Mouse (Mus musculus) left cerebral cortex, adult 8-10 months (tissue): ENCODE results near the gene Arid1b. TPM values are rescaled to one million over a fixed set of nuclear protein-coding genes. Genes with fewer than 3 reads are reported as not detected.

Experiments
- DNase-seq, 2 experiments: peaks; one replicate each; pipeline ENCODE4 v3.0.0; 2022; ENCODE audit warnings: low spot score in 2 of 2
- total RNA-seq, 4 experiments: library from RNA; stranded (reverse); gene quantifications; 2 replicates each; pipeline ENCODE4 v1.2.4; 2022

The Arid1b gene
- total RNA-seq, 4 experiments from 2014 or later = 70.1 to 83.9 (median 72.5) TPM

DNA sequence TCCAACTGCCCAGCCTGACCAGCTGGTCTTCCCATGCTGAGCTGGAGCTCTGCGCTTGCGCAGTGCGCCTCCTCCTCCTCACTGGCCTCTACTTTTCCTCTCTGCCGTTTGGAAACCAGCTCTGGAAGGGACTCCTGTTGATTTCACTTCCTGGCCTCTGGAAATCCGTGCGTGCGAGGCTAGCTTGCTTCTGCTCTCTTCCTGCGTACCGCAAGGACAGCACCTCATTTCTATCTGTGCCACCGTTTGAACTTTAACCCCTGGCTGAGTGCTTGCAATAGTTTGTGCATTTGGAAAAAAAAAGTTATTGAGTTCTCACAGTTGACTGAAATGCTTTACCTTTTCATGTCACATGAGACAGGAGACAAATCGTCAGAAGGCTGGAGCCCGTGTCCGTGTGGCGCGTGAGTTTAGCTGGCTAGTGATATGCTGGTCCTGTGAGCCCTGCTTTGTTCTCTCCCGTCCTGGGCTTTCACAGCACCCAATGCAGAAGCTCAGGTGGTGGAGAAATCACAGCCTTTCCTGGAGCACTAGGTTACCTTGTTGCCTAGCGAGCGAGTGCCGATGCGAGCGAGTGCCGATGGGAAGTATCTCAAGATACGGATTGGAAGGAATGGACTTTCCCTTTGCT, 20.3 kb downstream of the Arid1b start:
- DNase-seq = no peak

DNA sequence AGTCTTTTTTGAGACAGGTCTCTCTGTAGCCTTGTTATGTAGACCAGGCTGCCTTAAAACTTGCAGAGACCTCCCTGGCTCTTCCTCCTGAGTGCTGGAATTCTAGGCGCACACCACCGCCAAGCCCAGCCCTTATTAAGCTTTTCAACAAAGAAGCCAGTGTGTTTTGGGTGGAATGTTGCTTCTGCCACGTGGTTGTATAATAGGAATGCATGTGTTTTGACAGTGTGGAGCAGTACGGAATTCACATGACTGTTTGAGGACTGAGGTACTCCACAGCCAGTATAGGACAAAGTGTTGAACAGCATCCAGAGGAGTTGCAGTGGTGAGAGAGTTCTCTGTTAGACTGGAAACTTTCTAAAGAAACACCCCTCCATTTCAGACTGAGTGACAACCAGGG, 22.3 kb downstream of the Arid1b start:
- no peak for DNase-seq

DNA sequence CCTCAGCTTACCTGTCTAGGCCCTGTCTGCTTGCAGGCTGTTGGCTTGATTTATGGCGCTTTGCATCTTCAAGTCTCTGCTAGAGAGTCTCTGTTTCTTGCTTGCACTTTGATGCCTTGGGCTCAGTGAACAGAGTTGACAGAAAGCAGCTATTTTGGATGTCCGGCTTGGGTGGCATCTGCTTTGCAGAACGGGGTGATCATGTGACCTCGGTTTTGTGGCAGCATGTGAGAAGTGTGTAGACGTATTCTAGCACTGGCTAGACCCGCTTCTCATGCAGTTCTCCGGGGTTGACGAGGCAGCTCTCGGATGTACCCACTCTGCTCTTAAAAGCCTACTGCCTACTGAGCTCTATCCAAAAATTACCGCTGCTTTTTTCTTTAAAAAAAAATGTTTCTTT, 22.9 kb downstream of the Arid1b start:
- DNase-seq = no peak

DNA sequence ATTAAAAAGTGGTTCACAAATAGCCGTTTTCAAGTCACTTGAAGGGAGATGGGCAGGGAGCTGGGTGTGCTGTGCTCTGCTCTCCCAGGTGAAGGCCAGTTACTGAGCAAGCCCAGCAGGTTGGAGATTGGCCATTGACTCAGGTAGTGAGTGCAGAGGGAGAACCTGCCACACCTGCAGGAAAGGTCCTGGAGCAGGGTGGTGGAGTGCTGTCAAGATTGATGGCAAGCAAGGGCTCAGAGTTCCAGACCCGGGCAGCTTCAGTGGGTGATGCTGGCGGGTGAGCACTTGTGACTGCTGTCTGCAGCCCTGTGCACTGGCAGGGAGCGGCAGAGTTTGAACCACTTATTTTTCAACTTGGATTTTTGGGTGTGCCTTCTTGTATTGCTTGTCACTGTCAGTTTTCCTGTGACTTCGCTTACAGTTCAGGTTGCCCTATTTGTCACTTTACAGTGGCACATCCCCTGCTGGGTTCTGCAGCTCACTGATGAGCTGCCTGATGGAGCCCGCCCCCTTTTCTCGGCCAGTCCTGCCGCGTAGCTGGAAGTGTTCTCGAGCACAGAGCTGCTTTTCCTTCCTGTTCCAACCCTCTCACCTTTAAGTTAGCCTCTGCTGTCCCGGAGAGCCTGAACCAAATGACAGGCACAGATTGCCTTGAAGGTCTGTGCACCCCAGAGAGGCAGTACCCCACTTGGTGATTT, 27.3 kb downstream of the Arid1b start:
- DNase-seq = no peak

DNA sequence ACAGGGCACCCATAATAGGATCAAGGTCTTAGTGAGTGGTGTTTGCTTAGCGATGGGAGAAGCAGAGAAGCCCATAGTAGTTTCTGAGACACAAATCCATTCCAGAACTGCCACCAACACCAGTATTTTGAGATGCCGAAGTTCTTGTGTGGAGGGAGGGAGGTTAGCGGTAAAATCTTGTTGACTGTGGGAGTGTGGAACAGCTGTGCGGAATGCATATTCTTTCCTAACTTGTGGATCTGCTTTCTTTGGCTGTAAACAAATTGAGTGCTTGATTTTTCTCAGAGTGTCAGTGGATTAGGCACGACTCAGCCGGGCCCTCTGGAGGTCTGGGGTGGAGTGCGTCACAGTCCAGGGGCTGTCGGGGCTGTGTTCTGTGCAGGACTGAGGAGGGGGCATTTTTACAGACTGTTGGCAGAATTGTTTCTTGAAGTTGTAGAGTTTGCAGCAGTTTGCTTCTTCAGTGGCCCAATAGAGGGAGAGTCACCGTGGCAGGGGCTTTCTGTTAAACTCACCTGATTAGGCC, 27.9 kb downstream of the Arid1b start:
- DNase-seq = no peak

DNA sequence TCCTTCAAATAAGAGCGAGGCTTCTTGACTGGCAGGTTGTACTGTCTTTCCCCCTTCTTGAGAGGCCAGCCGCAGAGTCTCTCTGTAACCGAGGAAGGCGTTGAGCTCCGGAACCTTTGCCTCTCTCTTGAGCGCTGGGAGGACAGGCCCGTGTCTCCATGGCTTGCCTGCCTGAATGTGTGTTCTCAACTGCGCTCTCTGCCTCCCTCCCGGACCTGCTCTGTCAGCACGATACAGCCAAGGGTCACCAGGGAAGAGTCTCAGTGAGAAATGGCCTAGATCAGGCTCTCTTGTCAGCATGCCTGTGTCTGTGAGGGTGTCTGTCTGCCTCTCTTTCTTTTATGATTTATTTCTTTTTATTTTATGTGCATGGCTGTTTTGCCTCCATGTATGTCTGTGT, 29.6 kb downstream of the Arid1b start:
- no peak for DNase-seq

DNA sequence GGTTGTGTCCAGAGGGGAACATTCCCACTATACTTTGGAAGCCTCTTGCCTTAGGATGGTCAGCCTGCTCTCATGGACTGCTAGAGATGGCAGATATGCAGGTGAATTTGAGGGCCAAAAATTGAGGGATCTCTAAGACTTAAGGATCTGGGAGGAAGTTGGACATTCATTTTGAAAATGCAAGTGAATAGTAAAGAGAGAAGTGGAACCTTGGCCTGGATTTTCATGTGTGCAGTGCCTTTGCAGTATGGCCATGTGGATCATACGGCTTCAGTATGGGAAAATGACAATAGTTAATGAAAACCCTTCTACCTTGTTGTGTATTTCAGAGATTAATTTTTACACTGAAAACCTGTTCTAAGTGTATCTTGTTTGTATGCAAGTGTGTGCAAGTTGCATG, 31.3 kb downstream of the Arid1b start:
- no peak for DNase-seq

DNA sequence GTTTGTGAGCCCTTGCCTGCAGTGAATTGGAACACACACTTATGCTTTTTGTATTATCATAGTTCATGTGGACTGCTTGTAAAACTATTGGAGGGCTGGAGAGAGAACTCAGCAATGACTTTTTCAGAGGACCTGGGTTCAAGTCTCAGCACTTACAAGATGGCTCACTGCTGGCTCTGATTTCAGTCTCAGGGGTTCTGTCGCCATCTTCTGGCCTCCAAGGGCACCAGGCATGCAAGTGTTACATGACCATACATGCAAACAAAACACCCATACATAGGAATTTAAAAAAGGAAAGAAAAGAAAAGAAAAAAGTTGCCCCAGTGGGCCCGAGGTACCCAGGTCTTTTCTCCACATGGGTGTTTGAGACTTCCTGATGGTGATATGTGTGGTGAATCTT, 32.4 kb downstream of the Arid1b start:
- no peak for DNase-seq

DNA sequence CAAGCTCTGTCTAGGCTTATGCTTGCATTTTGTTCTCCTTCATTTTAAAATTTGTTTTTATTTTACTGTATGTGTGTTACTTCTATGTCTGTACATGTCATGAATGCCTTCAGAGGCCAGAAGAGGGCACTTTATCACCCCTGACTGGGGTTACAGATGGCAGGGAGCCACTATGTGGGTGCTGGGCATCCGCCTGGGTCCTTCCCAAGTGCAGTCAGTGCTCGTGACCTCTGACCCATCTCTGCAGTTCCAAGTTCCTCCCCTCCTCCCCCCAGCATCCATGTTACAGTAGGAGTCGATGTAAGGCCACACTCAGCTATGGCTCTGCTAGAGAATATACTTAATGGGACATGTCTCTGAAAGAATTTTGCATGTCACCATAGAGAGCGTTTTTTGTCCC, 35.0 kb downstream of the Arid1b start:
- no peak for DNase-seq

DNA sequence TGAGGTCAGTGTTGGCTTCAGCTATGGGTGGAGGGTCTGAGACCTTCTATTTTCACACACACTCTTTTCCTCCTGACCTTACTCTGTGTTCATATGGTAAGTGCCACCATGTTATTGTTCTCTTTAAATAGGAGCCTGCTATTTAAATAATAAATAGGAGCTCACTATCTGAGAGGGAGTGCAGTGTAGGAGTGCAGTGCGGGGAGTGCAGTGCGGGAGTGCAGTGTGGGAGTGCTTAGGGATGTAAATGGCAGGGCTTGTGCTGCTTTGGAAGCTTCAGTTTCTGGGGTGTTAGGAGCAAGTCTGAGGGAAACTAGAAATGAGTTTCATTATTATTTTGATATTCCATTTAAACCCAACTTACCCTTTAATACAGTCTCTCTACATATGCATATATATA, 36.2 kb downstream of the Arid1b start:
- DNase-seq = no peak

DNA sequence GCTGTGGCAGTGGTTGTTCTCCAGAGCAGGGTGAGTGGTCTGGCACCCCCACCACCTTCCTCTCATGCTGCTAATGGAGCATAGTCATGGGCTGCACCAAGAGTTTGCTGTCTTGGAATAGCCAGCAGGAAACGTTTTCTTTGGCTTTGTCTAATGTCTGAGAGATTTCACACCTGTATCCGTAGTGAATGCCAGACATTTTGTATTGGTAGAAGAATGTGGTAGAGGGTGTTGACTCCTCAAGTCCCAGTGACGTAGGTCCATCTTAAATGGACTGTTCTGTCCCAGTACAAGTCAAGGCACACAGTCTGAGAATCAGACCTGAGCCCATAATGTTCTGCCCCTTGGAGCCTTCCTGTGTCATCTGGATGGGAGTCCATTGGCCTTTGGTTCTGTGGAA, 39.2 kb downstream of the Arid1b start:
- no peak for DNase-seq

DNA sequence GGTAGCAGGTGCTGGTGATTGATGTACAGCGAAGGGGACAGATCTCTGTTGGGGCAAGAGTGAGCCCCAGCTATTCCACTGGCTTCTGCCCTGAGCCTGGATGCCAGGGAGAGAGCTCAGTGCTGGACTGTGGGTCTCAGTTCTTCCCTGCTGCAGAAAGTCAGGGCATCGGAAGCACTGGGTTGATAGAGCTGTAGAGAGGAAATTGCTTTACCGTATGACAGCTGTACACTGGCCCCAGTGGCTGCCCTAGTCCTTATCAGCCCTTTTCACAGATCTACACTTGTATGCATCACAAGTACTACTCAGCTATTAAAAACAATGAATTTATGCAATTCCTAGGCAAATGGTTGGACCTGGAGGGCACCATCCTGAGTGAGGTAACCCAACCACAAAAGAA, 40.1 kb downstream of the Arid1b start:
- DNase-seq = no peak

DNA sequence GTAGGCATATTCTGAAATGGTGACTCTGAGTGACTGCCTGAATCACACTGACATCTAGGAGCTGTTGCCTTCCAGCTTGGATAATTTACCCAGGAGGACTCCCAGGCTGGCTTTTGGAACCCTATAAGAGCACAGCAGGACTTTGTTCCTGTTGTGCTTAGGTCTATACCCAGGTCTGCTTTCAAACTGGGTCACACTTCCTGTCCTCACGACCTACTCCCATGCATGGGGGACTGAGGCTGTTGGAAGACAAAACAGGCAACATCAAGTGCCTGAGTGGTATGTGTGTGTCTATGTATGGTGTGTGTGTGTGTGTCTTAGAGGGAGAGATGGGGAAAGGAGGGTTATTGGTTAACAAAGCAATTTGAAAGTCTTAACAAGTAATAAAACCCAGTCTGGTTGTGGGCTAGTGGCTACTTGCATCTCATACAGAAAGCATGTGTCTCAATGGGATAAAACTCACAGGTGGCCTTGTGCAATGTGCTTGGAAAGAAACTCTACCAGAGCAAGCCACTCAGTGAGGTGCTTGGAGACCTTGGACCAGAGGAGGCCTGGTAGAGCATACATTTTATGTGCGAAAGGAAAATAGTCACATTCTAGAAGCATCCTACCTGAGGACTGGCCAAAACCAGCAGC, 42.2 kb downstream of the Arid1b start:
- DNase-seq = no peak

DNA sequence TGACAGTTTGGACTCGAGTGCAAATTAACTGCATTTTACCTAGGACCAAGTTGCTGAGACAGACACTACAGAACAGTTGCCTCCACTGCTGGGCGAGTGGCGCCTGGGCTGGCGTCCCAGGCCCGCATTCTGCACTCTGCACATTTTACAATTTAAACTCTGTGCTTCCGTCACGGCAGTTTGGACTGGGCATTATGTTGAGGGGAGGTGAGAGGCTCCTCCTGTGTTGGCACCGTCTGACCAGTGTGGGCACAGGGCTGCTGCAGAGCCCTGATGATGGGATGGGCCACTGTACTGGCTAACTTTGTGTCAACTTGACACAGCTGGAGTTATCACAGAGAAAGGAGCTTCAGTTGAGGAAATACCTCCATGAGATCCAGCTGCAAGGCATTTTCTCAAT, 43.1 kb downstream of the Arid1b start:
- DNase-seq = no peak

DNA sequence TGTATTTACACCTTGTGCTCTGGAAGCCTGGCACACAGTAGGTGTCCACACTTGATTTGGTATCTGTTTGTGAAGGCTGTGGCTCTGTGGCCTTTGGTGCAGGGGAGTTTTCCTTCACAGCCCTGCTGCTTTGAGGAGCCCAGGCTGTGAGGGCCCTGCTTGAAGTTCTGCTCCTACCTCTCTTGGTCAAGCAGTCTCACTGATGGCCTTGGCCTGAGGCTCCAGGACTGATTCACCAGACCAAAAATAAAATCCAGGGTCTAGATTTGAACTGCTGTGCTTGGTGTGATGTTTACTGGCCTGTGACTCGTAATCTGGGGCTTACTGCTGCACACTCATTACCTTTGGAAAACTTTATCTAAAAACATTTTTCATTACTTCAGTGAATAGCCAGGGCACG, 45.7 kb downstream of the Arid1b start:
- no peak for DNase-seq

DNA sequence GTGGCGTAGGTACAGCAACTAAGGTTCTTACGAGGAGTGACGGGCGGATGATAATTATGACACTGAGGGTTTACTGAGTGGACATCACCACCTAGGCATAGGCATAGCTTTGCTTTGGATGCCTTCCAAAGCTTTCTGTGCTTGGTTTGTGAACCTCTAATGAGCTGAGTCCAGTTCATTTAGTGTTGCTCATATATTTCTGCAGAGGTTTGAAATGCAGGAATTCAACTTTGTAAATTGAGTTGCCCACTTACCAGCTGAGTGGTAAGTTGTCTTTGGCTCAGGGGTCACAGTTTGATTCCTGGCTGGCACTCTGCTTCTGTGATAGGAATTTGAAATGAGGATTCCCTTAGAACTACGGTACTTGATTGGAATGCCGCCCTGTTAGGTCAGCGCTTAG, 49.7 kb downstream of the Arid1b start:
- DNase-seq = no peak

DNA sequence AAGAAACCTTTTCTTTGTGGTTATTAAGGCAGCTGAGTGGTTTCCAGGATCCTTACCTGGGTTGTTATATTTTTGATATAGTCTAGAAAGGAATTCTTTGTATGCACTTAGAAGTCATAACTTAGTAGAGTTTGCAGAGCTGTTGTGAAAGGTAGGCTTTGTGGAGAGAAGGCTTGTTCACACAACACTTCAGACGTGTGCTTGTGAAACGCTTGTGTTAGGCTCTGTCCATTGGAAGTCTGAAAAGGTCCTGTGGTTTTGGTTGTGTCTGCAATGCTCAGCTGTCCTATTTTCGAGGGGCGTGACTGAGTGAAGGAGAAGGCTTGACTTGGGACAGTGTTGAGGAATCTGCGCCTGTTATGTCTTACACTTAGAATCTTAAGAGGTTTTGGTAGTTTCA, 51.5 kb downstream of the Arid1b start:
- DNase-seq = no peak

DNA sequence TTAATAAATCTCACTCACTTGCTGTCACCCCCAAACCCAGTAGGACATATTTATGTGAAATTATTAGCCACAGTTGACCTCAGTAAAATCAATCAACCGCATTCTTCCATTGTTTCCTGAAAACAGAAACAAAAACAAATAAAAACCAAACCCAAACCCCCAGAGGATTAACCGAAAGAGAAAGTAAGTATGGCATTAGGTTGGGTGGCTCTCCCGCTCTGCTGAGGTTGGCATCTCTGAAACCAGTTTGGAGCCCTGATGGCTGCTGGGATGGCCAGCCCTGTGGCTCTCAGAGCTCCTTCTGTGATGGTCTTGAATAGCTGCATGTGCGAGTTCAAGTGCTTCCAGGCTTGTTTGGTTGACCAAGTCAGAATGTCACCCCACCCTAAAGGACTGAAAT, 53.2 kb downstream of the Arid1b start:
- no peak for DNase-seq

DNA sequence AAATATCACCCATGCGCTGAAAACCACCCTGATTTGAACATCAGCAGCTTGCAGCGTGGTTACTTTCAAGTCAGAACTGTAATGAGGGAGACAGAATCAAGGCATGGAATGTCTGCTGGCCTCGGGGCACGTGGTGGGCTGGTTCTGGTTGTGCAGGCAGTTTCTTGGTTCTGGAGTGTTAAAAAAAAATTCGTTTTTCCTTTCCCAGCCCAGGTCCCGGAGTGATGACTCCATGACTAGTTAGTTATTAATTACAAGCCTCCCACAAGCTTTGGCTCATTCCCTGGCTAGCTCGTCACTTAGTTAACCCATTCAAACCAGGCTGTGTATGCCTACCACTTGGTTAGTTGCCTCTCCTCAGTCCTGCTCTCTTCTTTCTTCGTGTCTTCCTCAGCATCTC, 56.1 kb downstream of the Arid1b start:
- no peak for DNase-seq

DNA sequence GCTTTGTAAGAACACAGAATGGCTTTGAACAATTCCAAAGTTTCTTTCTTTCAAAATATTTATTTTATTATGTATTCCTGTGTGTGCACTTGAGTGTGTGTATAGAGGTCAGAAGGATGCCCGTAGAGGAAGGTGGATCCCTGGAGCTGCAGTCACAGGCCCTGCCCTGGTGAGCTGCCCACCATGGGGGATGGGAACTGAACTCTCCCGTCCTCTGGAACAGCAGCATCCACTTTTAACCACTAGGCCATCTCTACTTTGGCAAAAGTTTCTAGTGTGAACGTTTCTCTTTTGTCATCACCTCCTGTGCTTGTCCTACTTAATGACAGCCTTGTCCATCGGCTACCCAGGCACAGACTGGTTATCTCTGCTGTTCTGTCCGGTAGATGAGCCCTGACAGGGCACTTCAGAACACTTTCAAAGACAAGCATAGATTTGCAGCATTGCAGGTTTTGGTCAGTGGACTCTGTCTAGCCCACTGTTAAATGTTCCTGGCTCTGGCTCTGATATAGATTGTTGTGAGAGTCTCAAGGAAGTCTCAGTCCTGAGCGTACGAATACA, 56.9 kb downstream of the Arid1b start:
- no peak for DNase-seq

DNA sequence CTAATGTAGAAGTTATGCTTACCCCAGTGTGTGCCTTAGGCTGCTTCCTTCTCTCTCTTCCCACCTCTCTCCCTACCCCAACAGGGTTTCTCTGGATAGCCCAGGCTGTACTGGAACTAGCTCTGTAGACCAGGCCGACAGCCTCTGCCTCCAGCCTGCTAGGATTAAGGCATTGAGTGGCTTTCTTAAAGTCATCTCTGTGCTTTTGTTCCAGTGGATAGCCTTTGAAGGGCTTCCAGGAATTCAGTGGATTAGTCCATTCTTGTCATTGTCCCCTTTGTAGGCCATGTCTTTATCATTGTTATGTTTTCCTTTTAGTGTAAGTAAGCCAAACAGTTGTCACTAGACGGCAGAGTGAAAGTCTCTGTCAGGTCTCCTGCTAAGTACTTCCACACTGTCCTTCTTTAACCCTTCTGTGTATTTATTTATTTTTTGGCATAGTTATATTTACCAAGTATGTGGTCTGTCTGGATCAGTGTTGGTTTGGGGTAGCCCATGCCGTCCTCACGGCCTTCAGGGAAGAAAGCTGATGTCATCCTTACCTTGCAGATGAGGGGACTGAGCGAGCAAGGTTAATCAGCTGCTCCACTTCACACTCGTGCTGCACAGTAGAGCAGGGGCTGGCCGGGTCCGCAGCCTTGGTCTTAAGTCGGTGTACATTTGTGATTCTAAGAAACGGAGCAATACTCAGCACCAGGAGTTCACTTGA, 58.1 kb downstream of the Arid1b start:
- no peak for DNase-seq

DNA sequence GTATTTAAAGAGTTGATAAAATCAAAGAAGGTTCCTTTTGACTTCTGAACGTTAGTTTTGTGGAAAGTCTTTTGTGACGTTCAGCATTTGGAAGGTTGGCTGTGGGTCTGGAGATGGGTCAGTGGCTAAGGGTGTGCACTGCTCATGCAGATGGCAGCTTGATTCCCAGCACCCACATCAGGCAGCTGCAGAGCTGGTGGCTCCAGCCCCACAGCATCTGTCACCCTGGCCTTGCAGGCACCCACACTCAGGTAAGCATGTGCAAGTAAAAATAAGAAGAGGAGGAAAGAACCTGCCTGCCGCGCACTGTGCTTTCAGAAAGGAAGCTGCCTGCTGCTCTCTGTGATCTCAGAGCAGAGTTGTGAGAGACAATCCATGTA, 58.7 kb downstream of the Arid1b start:
- no peak for DNase-seq
